Mouse (Mus musculus) liver, embryonic 14.5 days (tissue): Measurements from ENCODE around the gene Nacc1. TPM values are rescaled to one million over a fixed set of nuclear protein-coding genes. Genes with fewer than 3 reads are reported as not detected.

Experiments used
- ATAC-seq: fragments of 200-750 bp; cut with Nextera tagmentation; 2 replicates; pipeline ENCODE4 v1.8.0; 2017; ENCODE audit warnings: moderate number of reproducible peaks, mild to moderate bottlenecking, moderate library complexity; ENCODE audit not compliant: insufficient read depth
- DNase-seq, 3 experiments: peaks; one replicate each; pipeline ENCODE4 v3.0.0-alpha.2; 2012 to 2013; ENCODE audit warnings: low read depth in 3 of 3, low spot score in 3 of 3
- H3K27ac ChIP-seq: fragments of 300-500 bp; sonication (generic); 2 replicates; pipeline ENCODE4 v1.5.1; 2014; ENCODE audit warnings: moderate library complexity, mild to moderate bottlenecking, control low read depth, inconsistent platforms
- H3K27me3 ChIP-seq: fragments of 300-500 bp; sonication (generic); 2 replicates; pipeline ENCODE4 v1.6.1; 2014; ENCODE audit warnings: mild to moderate bottlenecking, low read length, moderate library complexity; ENCODE audit not compliant: control insufficient read depth, insufficient read depth
- H3K36me3 ChIP-seq: fragments of 300-500 bp; sonication (generic); replicated peaks from 2 replicates; pipeline ENCODE4 v1.6.1; 2014; ENCODE audit warnings: low read depth; ENCODE audit not compliant: control insufficient read depth, insufficient read depth
- H3K4me1 ChIP-seq, 2 experiments: fragments of 200-500 bp in 1 of 2; fragments of 300-500 bp in 1 of 2; sonication (generic) in 1 of 2; replicated peaks; 2 replicates each; pipeline ENCODE4 v1.6.1; 2012 to 2014; ENCODE audit warnings: antibody characterized with exemption in 1 of 2, inconsistent platforms in 1 of 2, low read length in 1 of 2; ENCODE audit not compliant: control insufficient read depth in 2 of 2, insufficient read depth in 2 of 2
- H3K4me2 ChIP-seq: fragments of 300-500 bp; sonication (generic); 2 replicates; pipeline ENCODE4 v1.6.1; 2014; ENCODE audit warnings: low read depth, mild to moderate bottlenecking, control low read depth, moderate library complexity
- H3K4me3 ChIP-seq, 2 experiments: fragments of 200-500 bp in 1 of 2; fragments of 300-500 bp in 1 of 2; sonication (generic) in 1 of 2; 2 replicates each; pipeline ENCODE4 v1.5.1; 2012 to 2014; ENCODE audit warnings: low read depth in 2 of 2, low read length in 2 of 2, mild to moderate bottlenecking in 2 of 2, control low read depth in 1 of 2, inconsistent platforms in 1 of 2, moderate library complexity in 1 of 2; ENCODE audit not compliant: insufficient read depth in 1 of 2
- H3K9ac ChIP-seq: fragments of 300-500 bp; sonication (generic); replicated peaks from 2 replicates; pipeline ENCODE4 v1.6.1; 2014; ENCODE audit warnings: mild to moderate bottlenecking, control low read depth, moderate library complexity
- H3K9me3 ChIP-seq: fragments of 300-500 bp; sonication (generic); 2 replicates; pipeline ENCODE4 v1.6.1; 2016; ENCODE audit warnings: low read length, mixed read lengths; ENCODE audit not compliant: control insufficient read depth
- CTCF ChIP-seq: IDR thresholded peaks from 2 replicates; pipeline ENCODE4 v1.5.1; 2016; ENCODE audit warnings: antibody characterized with exemption, low read depth, control low read depth
- EP300 ChIP-seq: IDR thresholded peaks from 2 replicates; pipeline ENCODE4 v1.6.1; 2016; ENCODE audit warnings: antibody characterized with exemption, low read depth
- WGBS: fragments of 180-500 bp; shearing (Covaris S2); extraction: QIAGEN DNeasy Blood & Tissue Kit; methylation state at CpG from one replicate; pipeline ENCODE4 v1.1.7; 2014; ENCODE audit not compliant: insufficient replicate concordance; 5-methylcytosine and 5-hydroxymethylcytosine counted together
- polyA plus RNA-seq, 2 experiments: library from polyadenylated mRNA; depleted of rRNA in 1 of 2; stranded (reverse) in 1 of 2; unstranded in 1 of 2; fragments of >200 nt; fragmentation: Nextera tagmentation in 1 of 2; extraction: Ambion mirVana in 1 of 2; gene quantifications; 2 replicates each; pipeline versions ENCODE4 v1.2.1 to v1.2.3; 2012 to 2014

Nacc1 gene
- polyA plus RNA-seq, 2 experiments, result 6.3 to 19.0 TPM

- Histone ChIP-seq H3K4me1 (peaks cover 12 to 13% of the 10 kb centered on the region in 2 experiments), H3K36me3 (no peaks in the 10 kb centered on the region), H3K27ac (no peak overlapping the region), H3K4me2 (no peak overlapping the region), H3K4me3 (no peak overlapping the region), H3K9ac (no peak overlapping the region), H3K27me3 (peaks cover 5% of the 10 kb centered on the region), H3K9me3 (no peaks in the 10 kb centered on the region)
- TF ChIP-seq CTCF (no peak), EP300 (no peak)
- DNase-seq, result no peak
- WGBS, result 50% methylated on average over 11 of the region's 11 CpGs
- no peak for ATAC-seq
Observed at GRCm38 (mm10) chr8:84711933-84712758, 24.5 kb upstream of the Nacc1 start.

GRCm38 (mm10) chr8:84711312-84711711, 23.6 kb upstream of the Nacc1 start:
- 62% methylated on average over 3 of the region's 3 CpGs for WGBS
- no peaks in the 10 kb centered on the region for H3K36me3 ChIP-seq
- no peaks in the 10 kb centered on the region for H3K9me3 ChIP-seq
- no peak overlapping the region for H3K27ac ChIP-seq
- no peak overlapping the region for H3K9ac ChIP-seq
- ATAC-seq (no peak), DNase-seq (no peak)
- peaks cover 19 to 20% of the 10 kb centered on the region in 2 experiments for H3K4me1 ChIP-seq
- H3K27me3 ChIP-seq, result peaks cover 11% of the 10 kb centered on the region
- H3K4me2 ChIP-seq, result no peak overlapping the region
- H3K4me3 ChIP-seq, result no peak overlapping the region
- TF ChIP-seq EP300 (no peak), CTCF (no peak)

- Histone ChIP-seq H3K27ac (no peak overlapping the region; the same call in 1 of the 2 replicates), H3K27me3 (peaks cover 11% of the 10 kb centered on the region), H3K4me1 (peaks cover 21 to 28% of the 10 kb centered on the region in 2 experiments), H3K9me3 (no peaks in the 10 kb centered on the region), H3K4me2 (no peak overlapping the region), H3K9ac (no peak overlapping the region), H3K36me3 (no peaks in the 10 kb centered on the region), H3K4me3 (no peak overlapping the region)
- TF ChIP-seq EP300 (no peak), CTCF (no peak)
- DNase-seq (no peak), ATAC-seq (no peak)
- 87% methylated on average over 1 of the region's 1 CpGs for WGBS
Observed at GRCm38 (mm10) chr8:84709931-84710330, 22.3 kb upstream of the Nacc1 start.

- Histone ChIP-seq H3K27me3 (peaks cover 11% of the 10 kb centered on the region), H3K9me3 (no peaks in the 10 kb centered on the region), H3K4me3 (no peak overlapping the region), H3K4me1 (peaks cover 26 to 35% of the 10 kb centered on the region in 2 experiments), H3K9ac (no peak overlapping the region), H3K36me3 (peaks cover 4% of the 10 kb centered on the region), H3K4me2 (peak overlapping the region; percentile 9; the same call in 1 of the 2 replicates), H3K27ac (no peak overlapping the region)
- DNase-seq (peak in 2 of 3 experiments; percentile 76 to 78), ATAC-seq (peak; percentile 49)
- 23% methylated on average over 12 of the region's 12 CpGs for WGBS
- TF ChIP-seq CTCF (peak; percentile 99), EP300 (no peak)
Observed at GRCm38 (mm10) chr8:84708774-84709475, 21.3 kb upstream of the Nacc1 start.

GRCm38 (mm10) chr8:84708071-84708541, 20.4 kb upstream of the Nacc1 start:
- 12% methylated on average over 15 of the region's 15 CpGs for WGBS
- peaks cover 26 to 35% of the 10 kb centered on the region in 2 experiments for H3K4me1 ChIP-seq
- no peak overlapping the region for H3K27ac ChIP-seq
- peak overlapping the region; percentile 0 to 98; a peak in 2 of 4 replicates for H3K4me3 ChIP-seq
- no peak overlapping the region; the same call in 1 of the 2 replicates for H3K9ac ChIP-seq
- DNase-seq (no peak), ATAC-seq (no peak)
- H3K9me3 ChIP-seq, result no peaks in the 10 kb centered on the region
- TF ChIP-seq CTCF, result no peak
- TF ChIP-seq EP300, result no peak
- H3K27me3 ChIP-seq, result peaks cover 11% of the 10 kb centered on the region
- peaks cover 12% of the 10 kb centered on the region for H3K36me3 ChIP-seq
- H3K4me2 ChIP-seq, result peak overlapping the region; percentile 90
